Mouse (Mus musculus) stomach, embryonic 15.5 days (tissue): Measurements from ENCODE around the gene Naa11. TPM values are rescaled to one million over a fixed set of nuclear protein-coding genes. Genes with fewer than 3 reads are reported as not detected.

Source experiments
- ATAC-seq: fragments of 200-750 bp; cut with Nextera tagmentation; 2 replicates; pipeline ENCODE4 v1.8.0; 2017; ENCODE audit warnings: low read depth, moderate number of reproducible peaks, moderate TSS enrichment; ENCODE audit not compliant: insufficient read depth, low FRiP score
- H3K27ac ChIP-seq: fragments of 300-500 bp; sonication (generic); 2 replicates; pipeline ENCODE4 v1.5.1; 2015; ENCODE audit warnings: mild to moderate bottlenecking, inconsistent platforms
- H3K27me3 ChIP-seq: fragments of 300-500 bp; sonication (generic); replicated peaks from 2 replicates; pipeline ENCODE4 v1.6.1; 2015; ENCODE audit warnings: inconsistent platforms
- H3K36me3 ChIP-seq: fragments of 300-500 bp; sonication (generic); 2 replicates; pipeline ENCODE4 v1.6.1; 2015; ENCODE audit warnings: inconsistent platforms
- H3K4me1 ChIP-seq: fragments of 300-500 bp; sonication (generic); 2 replicates; pipeline ENCODE4 v1.6.1; 2015; ENCODE audit warnings: inconsistent platforms
- H3K4me2 ChIP-seq: fragments of 300-500 bp; sonication (generic); 2 replicates; pipeline ENCODE4 v1.6.1; 2015; ENCODE audit warnings: mild to moderate bottlenecking, inconsistent platforms
- H3K4me3 ChIP-seq: fragments of 300-500 bp; sonication (generic); replicated peaks from 2 replicates; pipeline ENCODE4 v1.5.1; 2015; ENCODE audit warnings: inconsistent platforms
- H3K9ac ChIP-seq: fragments of 300-500 bp; sonication (generic); 2 replicates; pipeline ENCODE4 v1.6.1; 2015; ENCODE audit warnings: inconsistent platforms
- H3K9me3 ChIP-seq: fragments of 300-500 bp; sonication (generic); 2 replicates; pipeline ENCODE4 v1.6.1; 2016; ENCODE audit warnings: inconsistent platforms
- WGBS: fragments of 180-500 bp; shearing (Covaris S2); methylation state at CpG from one replicate; pipeline ENCODE4 v1.1.7; 2015; 5-methylcytosine and 5-hydroxymethylcytosine counted together
- polyA plus RNA-seq: library from polyadenylated mRNA; unstranded; fragments of >200 nt; fragmentation: Nextera tagmentation; extraction: Ambion mirVana; gene quantifications from 2 replicates; pipeline ENCODE4 v1.2.1, GENCODE M21; 2015

The Naa11 gene
- polyA plus RNA-seq: 0.06 TPM in 2 replicates

DNA sequence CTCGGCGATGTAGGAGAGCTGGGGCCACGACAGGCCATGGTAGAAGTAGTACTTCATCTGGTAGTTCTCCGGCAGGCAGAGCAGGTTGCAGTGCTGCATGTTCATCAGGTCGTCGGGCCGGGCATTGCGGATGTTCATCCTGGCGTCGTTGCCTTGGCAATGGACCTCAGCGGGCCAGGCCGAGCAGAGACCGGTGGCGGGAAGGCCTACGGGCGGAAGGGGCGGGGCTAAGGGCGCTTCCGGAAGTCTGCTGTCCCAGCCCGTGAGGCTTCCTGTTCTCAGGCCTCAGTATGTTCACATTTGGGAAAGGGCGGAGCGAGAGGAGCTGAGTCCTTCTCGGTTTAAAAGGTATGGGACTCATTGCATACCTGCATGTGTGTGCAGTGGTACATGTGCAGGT is at the start of gene Naa11:
TSS of gene Naa11 (minus strand) at position 220 of the 400 bp plus-strand sequence.
- no peaks in the 10 kb centered on the region for H3K9me3 ChIP-seq
- no peak within 1 kb of the TSS for H3K9ac ChIP-seq
- no peaks in the 10 kb centered on the region for H3K4me1 ChIP-seq
- H3K4me3 ChIP-seq: no peak within 1 kb of the TSS
- no peaks in the 10 kb centered on the region for H3K36me3 ChIP-seq
- 93% methylated on average over 23 of the region's 23 CpGs for WGBS
- no peak within 1 kb of the TSS for H3K4me2 ChIP-seq
- H3K27me3 ChIP-seq: no peaks in the 10 kb centered on the region
- no peak within 1 kb of the TSS for H3K27ac ChIP-seq
- ATAC-seq: no peak

DNA sequence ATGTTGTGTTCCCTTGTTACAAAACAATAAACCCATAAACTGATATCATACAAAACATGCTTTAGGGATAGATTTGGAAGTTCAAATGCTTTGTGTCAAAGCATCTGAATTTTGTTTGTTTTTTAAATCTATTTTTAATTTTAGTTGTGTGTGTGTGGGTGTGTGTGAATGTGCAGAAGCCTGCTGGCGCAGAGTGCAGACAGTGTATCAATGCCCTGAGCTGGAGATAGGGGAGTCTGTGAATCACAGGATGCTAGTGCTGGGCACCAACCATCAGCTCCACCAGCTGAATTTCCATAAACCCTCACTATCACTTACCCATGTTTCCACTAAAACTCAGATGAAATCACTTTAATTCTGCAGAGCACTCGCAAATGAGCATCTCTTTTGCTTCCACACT is 40.3 kb upstream of the Naa11 start:
- no peak for ATAC-seq
- H3K4me1 ChIP-seq: no peaks in the 10 kb centered on the region

DNA sequence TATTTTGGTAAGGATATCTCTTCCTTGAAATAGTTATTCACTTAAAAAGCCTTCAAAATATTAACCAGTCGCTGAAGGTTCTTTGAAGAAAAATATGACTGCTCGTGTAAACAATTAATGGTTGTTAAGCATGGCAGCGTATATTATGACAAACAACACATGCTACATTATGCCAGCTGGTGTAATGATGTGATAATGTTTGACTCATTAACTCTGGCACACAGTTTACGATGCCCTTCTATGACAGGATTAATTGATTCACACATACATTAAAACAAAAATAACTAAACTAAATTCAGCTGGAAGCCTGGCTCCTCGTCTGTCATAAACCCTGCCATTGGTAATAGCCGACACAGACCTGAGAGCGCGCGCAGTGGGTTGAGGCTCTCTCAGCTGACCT is 37.8 kb upstream of the Naa11 start:
- no peak overlapping the region for H3K4me2 ChIP-seq
- H3K27me3 ChIP-seq: no peaks in the 10 kb centered on the region
- no peak overlapping the region for H3K4me3 ChIP-seq
- WGBS: 74% methylated on average over 9 of the region's 9 CpGs
- no peak overlapping the region for H3K27ac ChIP-seq
- no peaks in the 10 kb centered on the region for H3K36me3 ChIP-seq
- H3K9me3 ChIP-seq: no peaks in the 10 kb centered on the region
- ATAC-seq: no peak
- H3K4me1 ChIP-seq: no peaks in the 10 kb centered on the region
- H3K9ac ChIP-seq: no peak overlapping the region

More for the DNA sequence above, 40.3 kb upstream of the Naa11 start:
- H3K27ac ChIP-seq: no peak overlapping the region
- no peaks in the 10 kb centered on the region for H3K27me3 ChIP-seq
- WGBS: 87% methylated on average over 2 of the region's 2 CpGs
- no peak overlapping the region for H3K4me3 ChIP-seq
- no peak overlapping the region for H3K9ac ChIP-seq
- no peak overlapping the region for H3K4me2 ChIP-seq
- no peaks in the 10 kb centered on the region for H3K36me3 ChIP-seq
- H3K9me3 ChIP-seq: no peaks in the 10 kb centered on the region

DNA sequence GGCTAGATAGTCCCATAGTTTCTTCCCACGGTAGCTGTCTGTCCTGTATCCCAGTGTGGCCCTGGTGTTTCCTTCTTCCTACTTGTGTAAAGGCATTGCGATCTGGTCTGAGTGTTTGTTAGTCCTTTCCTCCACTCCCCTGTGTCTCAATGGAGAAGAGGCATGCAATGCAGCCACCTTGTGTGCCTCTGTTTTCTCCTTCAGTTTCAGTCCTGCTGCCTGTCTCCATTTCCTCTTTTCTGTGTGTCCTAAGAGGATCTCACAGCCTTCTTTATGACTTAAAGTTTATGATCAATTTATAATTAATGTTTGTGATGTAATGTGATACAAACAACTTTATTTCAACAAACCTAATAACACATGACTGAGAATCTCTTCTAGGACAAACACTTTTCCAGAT is 29.5 kb upstream of the Naa11 start:
- no peaks in the 10 kb centered on the region for H3K36me3 ChIP-seq
- WGBS: 78% methylated on average over 2 of the region's 2 CpGs
- no peaks in the 10 kb centered on the region for H3K9me3 ChIP-seq
- no peak overlapping the region for H3K9ac ChIP-seq
- no peak for ATAC-seq
- no peaks in the 10 kb centered on the region for H3K27me3 ChIP-seq
- H3K4me2 ChIP-seq: no peak overlapping the region
- H3K27ac ChIP-seq: no peak overlapping the region
- H3K4me1 ChIP-seq: no peaks in the 10 kb centered on the region
- H3K4me3 ChIP-seq: no peak overlapping the region

DNA sequence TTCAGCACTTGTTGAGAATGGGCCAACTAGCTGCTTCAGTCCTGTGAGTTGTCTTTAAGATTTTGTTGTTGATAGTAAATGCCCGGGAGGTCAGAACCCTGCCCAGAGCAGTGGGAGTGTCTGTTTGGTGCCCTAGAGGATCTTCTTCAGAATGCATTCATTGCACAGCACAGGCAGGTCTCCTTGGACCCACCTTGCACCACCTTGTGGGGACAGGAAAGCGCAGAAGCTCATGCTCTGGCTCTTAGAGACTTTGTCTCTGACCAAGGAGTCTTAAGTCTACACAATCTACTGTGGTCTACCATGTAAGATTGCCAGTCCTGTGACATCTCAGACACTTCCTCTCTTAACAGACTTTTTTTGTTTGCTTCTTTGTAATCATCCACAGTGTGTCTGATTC is 25.0 kb upstream of the Naa11 start:
- no peak for ATAC-seq
- H3K27me3 ChIP-seq: no peaks in the 10 kb centered on the region
- no peak overlapping the region for H3K4me2 ChIP-seq
- H3K36me3 ChIP-seq: no peaks in the 10 kb centered on the region
- H3K4me3 ChIP-seq: no peak overlapping the region
- H3K27ac ChIP-seq: no peak overlapping the region
- H3K9ac ChIP-seq: no peak overlapping the region
- no peaks in the 10 kb centered on the region for H3K4me1 ChIP-seq
- 63% methylated on average over 2 of the region's 2 CpGs for WGBS
- H3K9me3 ChIP-seq: no peaks in the 10 kb centered on the region

DNA sequence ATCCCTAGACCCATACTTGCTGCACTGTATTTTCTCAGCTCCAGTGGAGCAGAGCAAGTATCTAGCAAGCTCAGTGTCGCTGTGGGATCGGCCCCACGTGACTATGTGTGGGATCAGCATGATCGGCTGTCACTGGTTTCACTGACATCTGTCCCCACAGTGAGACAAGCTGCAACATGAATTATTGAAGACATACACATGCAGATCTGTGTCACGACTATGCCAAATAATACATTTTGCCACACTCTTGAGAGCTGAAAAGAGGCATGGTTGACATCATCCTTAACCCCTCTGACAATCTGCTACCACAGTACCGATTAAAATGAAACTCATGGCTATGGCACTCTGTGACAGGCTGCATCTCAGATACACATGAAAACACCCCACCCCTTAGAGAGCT is 23.7 kb upstream of the Naa11 start:
- Histone ChIP-seq H3K9me3 (no peaks in the 10 kb centered on the region), H3K27ac (no peak overlapping the region), H3K4me1 (no peaks in the 10 kb centered on the region), H3K4me2 (no peak overlapping the region), H3K27me3 (no peaks in the 10 kb centered on the region), H3K9ac (no peak overlapping the region), H3K4me3 (no peak overlapping the region), H3K36me3 (no peaks in the 10 kb centered on the region)
- no peak for ATAC-seq
- WGBS: 84% methylated on average over 6 of the region's 6 CpGs

DNA sequence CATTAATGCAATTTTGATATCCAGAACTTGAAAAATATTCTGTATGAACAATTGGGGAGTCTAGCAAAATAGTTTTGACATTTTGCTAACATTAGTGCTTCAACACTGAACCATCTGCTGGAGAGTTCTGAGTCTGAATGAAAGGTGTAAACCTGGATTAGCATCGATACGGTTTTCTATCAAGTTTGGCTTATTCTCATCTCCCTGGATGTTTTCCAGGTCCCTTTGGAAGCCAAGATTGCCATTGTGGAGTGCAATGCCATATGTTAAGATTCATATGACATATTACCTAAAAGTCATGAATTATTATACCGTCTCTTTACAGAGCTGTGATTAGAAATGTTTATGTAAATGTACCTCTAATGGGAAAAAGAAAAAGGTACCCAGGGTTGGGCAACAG is 21.5 kb upstream of the Naa11 start:
- no peaks in the 10 kb centered on the region for H3K27me3 ChIP-seq
- H3K9ac ChIP-seq: no peak overlapping the region
- H3K4me3 ChIP-seq: no peak overlapping the region
- H3K36me3 ChIP-seq: no peaks in the 10 kb centered on the region
- H3K9me3 ChIP-seq: no peaks in the 10 kb centered on the region
- WGBS: 57% methylated on average over 3 of the region's 3 CpGs
- no peak for ATAC-seq
- H3K4me1 ChIP-seq: no peaks in the 10 kb centered on the region
- no peak overlapping the region for H3K4me2 ChIP-seq
- H3K27ac ChIP-seq: no peak overlapping the region

DNA sequence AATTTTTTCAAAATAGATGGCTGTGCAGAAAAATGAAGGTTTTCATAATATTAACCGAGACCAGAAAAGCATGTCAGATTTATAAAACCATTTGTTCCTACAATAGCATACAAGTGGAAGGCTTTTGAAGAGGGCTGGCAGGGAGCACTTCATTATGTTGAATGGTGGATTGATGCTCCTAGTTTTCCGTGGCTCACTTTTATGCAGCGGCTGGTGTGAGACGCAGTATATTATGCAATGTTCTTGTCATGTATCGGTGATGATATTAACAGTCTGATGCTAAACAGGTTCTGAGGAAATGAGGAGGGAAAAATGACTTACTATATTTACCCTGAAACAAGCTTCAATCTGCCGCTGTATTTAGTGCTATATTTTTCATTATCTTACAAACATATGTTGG is 18.0 kb upstream of the Naa11 start:
- ATAC-seq: no peak
- 75% methylated on average over 6 of the region's 6 CpGs for WGBS

DNA sequence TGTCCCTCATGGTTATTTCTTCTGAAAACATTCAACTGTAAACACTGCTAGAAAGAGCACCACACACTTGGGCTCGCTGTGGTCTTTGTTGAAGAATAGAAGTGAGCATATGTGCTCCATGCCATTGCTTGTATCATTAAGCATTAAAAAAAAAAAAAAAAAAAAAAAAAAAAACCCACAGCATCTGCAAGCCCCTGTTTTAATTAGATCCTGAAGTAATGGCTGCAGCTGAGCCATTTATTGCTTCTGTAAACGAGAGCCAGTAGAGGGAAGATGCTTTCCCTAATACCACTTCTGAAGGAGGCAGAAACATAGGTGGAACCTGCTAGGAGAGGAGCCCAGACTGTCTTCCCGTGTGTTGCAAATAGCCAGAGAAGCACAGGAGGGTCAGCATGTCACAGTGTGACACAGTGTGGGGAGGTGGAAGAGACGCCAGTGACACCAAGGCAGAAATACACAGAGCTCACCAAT is 17.1 kb upstream of the Naa11 start:
- no peak for ATAC-seq
- WGBS: 62% methylated on average over 4 of the region's 4 CpGs
- Histone ChIP-seq H3K4me2 (no peak overlapping the region), H3K4me1 (no peaks in the 10 kb centered on the region), H3K4me3 (no peak overlapping the region), H3K9me3 (no peaks in the 10 kb centered on the region), H3K36me3 (no peaks in the 10 kb centered on the region), H3K27ac (no peak overlapping the region), H3K9ac (no peak overlapping the region), H3K27me3 (no peaks in the 10 kb centered on the region)

More for the DNA sequence above, 18.0 kb upstream of the Naa11 start:
- no peaks in the 10 kb centered on the region for H3K27me3 ChIP-seq
- no peaks in the 10 kb centered on the region for H3K4me1 ChIP-seq
- H3K4me2 ChIP-seq: no peak overlapping the region
- no peak overlapping the region for H3K27ac ChIP-seq
- no peak overlapping the region for H3K9ac ChIP-seq
- H3K9me3 ChIP-seq: no peaks in the 10 kb centered on the region
- no peak overlapping the region for H3K4me3 ChIP-seq
- no peaks in the 10 kb centered on the region for H3K36me3 ChIP-seq

DNA sequence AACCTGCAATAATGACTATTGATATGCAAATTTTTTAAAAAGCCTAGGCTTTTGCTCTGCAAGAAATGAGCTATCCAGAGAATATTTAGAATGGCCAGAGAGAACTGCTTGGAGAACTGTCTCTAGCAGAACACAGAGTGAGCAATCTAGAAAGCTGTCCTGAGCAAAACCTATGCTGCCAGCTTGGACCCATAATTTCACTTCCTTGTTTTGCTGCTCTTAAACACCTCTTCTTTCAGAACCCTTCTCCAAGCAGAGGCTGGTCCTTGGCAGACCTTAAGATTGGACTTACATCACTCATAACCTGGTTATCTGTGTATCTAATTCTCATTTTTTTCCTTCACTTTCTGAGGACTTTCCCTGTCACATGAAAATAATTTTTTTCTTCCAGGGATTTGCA is 8.9 kb upstream of the Naa11 start:
- H3K9ac ChIP-seq: no peak overlapping the region
- no peaks in the 10 kb centered on the region for H3K4me1 ChIP-seq
- no peaks in the 10 kb centered on the region for H3K27me3 ChIP-seq
- no peak overlapping the region for H3K4me3 ChIP-seq
- H3K36me3 ChIP-seq: no peaks in the 10 kb centered on the region
- H3K4me2 ChIP-seq: no peak overlapping the region
- H3K9me3 ChIP-seq: no peaks in the 10 kb centered on the region
- no peak overlapping the region for H3K27ac ChIP-seq
- ATAC-seq: no peak

DNA sequence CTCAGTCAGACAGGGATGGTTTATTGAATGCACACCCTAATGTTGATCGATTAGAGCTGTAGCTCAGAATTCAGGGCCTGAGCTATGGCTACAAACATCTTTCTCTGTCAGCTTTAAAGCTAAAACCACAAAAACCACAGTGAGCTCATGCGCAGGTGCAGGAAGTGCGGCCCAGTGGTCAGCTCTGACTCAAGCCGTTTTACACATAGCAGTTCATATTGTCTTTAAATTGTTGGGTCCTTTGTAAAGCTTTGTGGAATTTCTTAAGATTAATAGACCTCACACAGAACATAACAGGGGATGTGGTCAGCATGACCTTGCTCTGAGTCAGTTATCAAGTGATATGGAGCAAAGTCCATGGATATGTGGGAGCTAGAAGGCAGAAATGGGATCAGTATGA is 5.4 kb upstream of the Naa11 start:
- Histone ChIP-seq H3K4me1 (no peaks in the 10 kb centered on the region), H3K9ac (no peak overlapping the region), H3K27ac (no peak overlapping the region), H3K4me2 (no peak overlapping the region), H3K27me3 (no peaks in the 10 kb centered on the region), H3K9me3 (no peaks in the 10 kb centered on the region), H3K36me3 (no peaks in the 10 kb centered on the region), H3K4me3 (no peak overlapping the region)
- WGBS: 78% methylated on average over 4 of the region's 4 CpGs
- no peak for ATAC-seq

DNA sequence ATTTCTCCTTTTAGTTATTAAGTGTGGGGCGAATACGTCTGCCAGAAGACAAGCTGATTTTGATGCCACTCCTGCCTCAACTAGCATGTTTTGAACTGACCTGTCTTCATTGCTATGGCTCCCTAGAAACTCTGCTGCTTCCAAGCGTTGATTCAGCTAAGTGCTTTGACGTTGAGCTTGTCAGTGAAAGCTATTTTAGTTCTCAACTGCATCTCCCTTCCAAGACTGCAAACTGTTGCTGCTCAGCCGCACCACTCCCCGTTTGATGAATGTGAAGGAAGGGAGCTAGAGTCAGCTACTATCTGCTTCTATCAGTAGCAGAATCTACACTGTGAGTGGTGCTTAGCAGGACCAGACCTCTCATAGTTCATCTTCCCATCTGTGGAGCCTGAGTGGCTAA is 4.6 kb downstream of the Naa11 start:
- Histone ChIP-seq H3K4me2 (no peak overlapping the region), H3K9ac (no peak overlapping the region), H3K4me3 (no peak overlapping the region), H3K36me3 (no peaks in the 10 kb centered on the region), H3K27ac (no peak overlapping the region), H3K27me3 (no peaks in the 10 kb centered on the region), H3K4me1 (0 out of 2 replicates have a peak, but pooled peaks cover 2% of the 10 kb centered on the region), H3K9me3 (no peaks in the 10 kb centered on the region)
- 65% methylated on average over 6 of the region's 6 CpGs for WGBS
- ATAC-seq: no peak

DNA sequence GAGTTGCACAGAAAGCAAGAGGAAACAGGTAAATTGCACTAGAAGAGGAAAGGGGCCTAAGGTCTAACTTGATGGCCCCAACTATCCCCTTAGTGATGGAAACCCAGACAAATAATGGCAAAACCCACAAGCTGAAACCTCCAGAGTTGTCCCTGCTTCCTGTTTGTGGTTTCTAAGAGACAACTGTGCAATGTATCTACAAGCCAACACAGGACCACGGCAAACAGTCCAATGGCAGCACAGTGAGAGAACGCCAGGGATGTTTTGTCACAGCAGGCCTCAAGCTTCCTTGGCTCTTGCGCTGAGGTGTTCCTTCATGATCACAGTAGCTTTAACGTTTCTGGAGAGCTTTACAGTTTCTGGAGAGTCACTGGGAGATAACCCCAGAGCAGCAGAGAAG is 7.8 kb downstream of the Naa11 start:
- no peak overlapping the region for H3K4me2 ChIP-seq
- no peak overlapping the region for H3K27ac ChIP-seq
- no peak overlapping the region for H3K9ac ChIP-seq
- H3K4me3 ChIP-seq: no peak overlapping the region
- H3K27me3 ChIP-seq: no peaks in the 10 kb centered on the region
- H3K4me1 ChIP-seq: 0 out of 2 replicates have a peak, but pooled peaks cover 2% of the 10 kb centered on the region
- H3K36me3 ChIP-seq: no peaks in the 10 kb centered on the region
- H3K9me3 ChIP-seq: no peaks in the 10 kb centered on the region
- ATAC-seq: no peak
- 62% methylated on average over 4 of the region's 4 CpGs for WGBS
